ENCODE assay signal across 25 mouse cellular contexts in genomic region chr9:101990836-101991235, GRCm38 (mm10).
DNase-seq lines count a peak whose midpoint lies in the region; ATAC-seq lines count a peak whose summit lies in the region.
"Had no signal": no experiment of that assay in that cellular context is flagged by ENCODE, and none has a peak within 500 bp of the region (broad histone marks: within the 10 kb centered on the region; RNA-seq: fewer than 3 reads in every experiment).

No protein-coding gene starts in this region.

- intact Hi-C loops in left cerebral cortex, postnatal 14 days (cut with DNase I): no loop called here
- intact Hi-C loops in left cerebral cortex, postnatal 36 days (cut with DNase I): loop anchor here (10.0 kb wide), 2 partner anchors 364 to 676 kb away; partner anchors contain the start of gene Ephb1

- peak; percentile 76 for ATAC-seq in frontal cortex, adult (ENCODE audit: low TSS enrichment)
- ATAC-seq: activated CD4-positive, CD25-positive, alpha-beta regulatory T cell, adult 4 months; hindbrain, postnatal 0 days; intestine, embryonic 15.5 days; midbrain, embryonic 15.5 days had no signal

- DNase-seq in frontal cortex, postnatal 25 days (ENCODE audit: low spot score in 2 of 2): no peak
- peak; percentile 7 to 49 for DNase-seq in left cerebral cortex, postnatal 14 days (ENCODE audit: low spot score in 2 of 2)
- DNase-seq in left cerebral cortex, postnatal 36 days (ENCODE audit: low spot score in 2 of 2): no peak
- peak; percentile 50 for DNase-seq in R1 (ENCODE audit: low read depth, low spot score)
- DNase-seq in telencephalon, adult 2 months (ENCODE audit: low read depth, low spot score): peak; percentile 53
- no peak for DNase-seq in right cerebral cortex, postnatal 36 days (ENCODE audit: low spot score in 2 of 2)
- DNase-seq: adrenal gland, adult 2 months; adrenal gland, postnatal 36 days; cerebellum, adult 8-10 months; cerebellum, postnatal 36 days; gastrocnemius, postnatal 25 days; heart, adult 11 months; kidney, adult 8-10 months; kidney, postnatal 4 days; lung, embryonic 14.5 days; lung, postnatal 14 days; retina, postnatal 1 day; right cerebral cortex, postnatal 14 days; thymus, adult 2 months; thymus, postnatal 36 days had no signal

Comparison
In these comparisons a context has a peak if more than half of its experiments do, and no peak if none do; other contexts are left out.
1. DNase-seq: peak in left cerebral cortex, postnatal 14 days (2 of 2), R1 (single experiment) and telencephalon, adult 2 months (single experiment); none in frontal cortex, postnatal 25 days (0 of 2), left cerebral cortex, postnatal 36 days (0 of 2) and right cerebral cortex, postnatal 36 days (0 of 2).